Mouse (Mus musculus): ENCODE results near the gene Plekho1. TPM values are rescaled to one million over a fixed set of nuclear protein-coding genes. Genes with fewer than 3 reads are reported as not detected.

Plekho1 gene
- polyA plus RNA-seq, 1 experiment from 2014 or later = 69.6 TPM

- Histone ChIP-seq H3K9ac (no peak overlapping the region), H3K36me3 (no peaks in the 10 kb centered on the region), H3K27me3 (no peaks in the 10 kb centered on the region), H3K4me3 (no peak overlapping the region), H3K4me2 (no peak overlapping the region), H3K4me1 (replicated peaks) (peaks cover 11% of the 10 kb centered on the region), H3K9me3 (replicated peaks) (no peaks in the 10 kb centered on the region), H3K27ac (no peak overlapping the region)
- 75% methylated on average over 6 of the region's 6 CpGs for WGBS
- no peak for ATAC-seq (replicated peaks; ENCODE audit: insufficient number of reproducible peaks, insufficient read depth, low FRiP score, low read depth)
Measured at GRCm38 (mm10) chr3:96008463-96008862, 12.7 kb upstream of the Plekho1 start.

GRCm38 (mm10) chr3:96001560-96001959 is 5.8 kb upstream of the Plekho1 start:
- 90% methylated on average over 1 of the region's 1 CpGs for WGBS
- Histone ChIP-seq H3K27ac (peak overlapping the region; percentile 78), H3K4me2 (no peak overlapping the region), H3K27me3 (no peaks in the 10 kb centered on the region), H3K4me1 (replicated peaks) (peaks cover 45% of the 10 kb centered on the region), H3K4me3 (no peak overlapping the region), H3K9ac (no peak overlapping the region), H3K36me3 (no peaks in the 10 kb centered on the region), H3K9me3 (replicated peaks) (no peaks in the 10 kb centered on the region)
- ATAC-seq (replicated peaks; ENCODE audit: insufficient number of reproducible peaks, insufficient read depth, low FRiP score, low read depth) = no peak

- H3K27ac ChIP-seq = peak overlapping the region; percentile 78
- no peak overlapping the region for H3K4me3 ChIP-seq
- H3K36me3 ChIP-seq = no peaks in the 10 kb centered on the region
- WGBS = 45% methylated on average over 9 of the region's 9 CpGs
- H3K27me3 ChIP-seq = no peaks in the 10 kb centered on the region
- H3K4me1 ChIP-seq (replicated peaks) = peaks cover 47% of the 10 kb centered on the region
- peak overlapping the region; percentile 13; the same call in 1 of the 2 replicates for H3K4me2 ChIP-seq
- H3K9ac ChIP-seq = no peak overlapping the region
- no peak for ATAC-seq (replicated peaks; ENCODE audit: insufficient number of reproducible peaks, insufficient read depth, low FRiP score, low read depth)
- no peaks in the 10 kb centered on the region for H3K9me3 ChIP-seq (replicated peaks)
Measured at GRCm38 (mm10) chr3:96000921-96001501, 5.2 kb upstream of the Plekho1 start.

- Histone ChIP-seq H3K9ac (0 out of 2 replicates have a peak overlapping the region, but pooled peaks have one; percentile 35), H3K27ac (peak overlapping the region; percentile 78), H3K4me3 (no peak overlapping the region), H3K36me3 (no peaks in the 10 kb centered on the region), H3K27me3 (no peaks in the 10 kb centered on the region), H3K9me3 (replicated peaks) (no peaks in the 10 kb centered on the region), H3K4me1 (replicated peaks) (peaks cover 47% of the 10 kb centered on the region), H3K4me2 (no peak overlapping the region)
- no peak for ATAC-seq (replicated peaks; ENCODE audit: insufficient number of reproducible peaks, insufficient read depth, low FRiP score, low read depth)
- 60% methylated on average over 14 of the region's 14 CpGs for WGBS
Measured at GRCm38 (mm10) chr3:96000080-96000632, 4.4 kb upstream of the Plekho1 start.

- Histone ChIP-seq H3K36me3 (no peaks in the 10 kb centered on the region), H3K4me1 (replicated peaks) (peaks cover 47% of the 10 kb centered on the region), H3K4me3 (no peak overlapping the region), H3K4me2 (no peak overlapping the region), H3K27me3 (no peaks in the 10 kb centered on the region), H3K9ac (0 out of 2 replicates have a peak overlapping the region, but pooled peaks have one; percentile 35), H3K9me3 (replicated peaks) (no peaks in the 10 kb centered on the region), H3K27ac (peak overlapping the region; percentile 78)
- WGBS = 77% methylated on average over 12 of the region's 12 CpGs
- ATAC-seq (replicated peaks; ENCODE audit: insufficient number of reproducible peaks, insufficient read depth, low FRiP score, low read depth) = no peak
Measured at GRCm38 (mm10) chr3:95999308-96000079, 3.7 kb upstream of the Plekho1 start.

GRCm38 (mm10) chr3:95997203-95997721 is 1.5 kb upstream of the Plekho1 start:
- H3K9ac ChIP-seq = peak overlapping the region; percentile 73; the same call in 1 of the 2 replicates
- H3K4me3 ChIP-seq = peak overlapping the region; percentile 71
- WGBS = 21% methylated on average over 9 of the region's 9 CpGs
- no peaks in the 10 kb centered on the region for H3K27me3 ChIP-seq
- H3K27ac ChIP-seq = peak overlapping the region; percentile 98
- peaks cover 63% of the 10 kb centered on the region for H3K4me1 ChIP-seq (replicated peaks)
- no peak for ATAC-seq (replicated peaks; ENCODE audit: insufficient number of reproducible peaks, insufficient read depth, low FRiP score, low read depth)
- peaks cover under 1% of the 10 kb centered on the region; the same call in 1 of the 2 replicates for H3K36me3 ChIP-seq
- H3K9me3 ChIP-seq (replicated peaks) = no peaks in the 10 kb centered on the region
- peak overlapping the region; percentile 64 for H3K4me2 ChIP-seq

- peaks cover 66% of the 10 kb centered on the region for H3K4me1 ChIP-seq (replicated peaks)
- peak overlapping the region; percentile 64 for H3K4me2 ChIP-seq
- no peaks in the 10 kb centered on the region for H3K27me3 ChIP-seq
- H3K27ac ChIP-seq = peak overlapping the region; percentile 98
- no peaks in the 10 kb centered on the region for H3K9me3 ChIP-seq (replicated peaks)
- peak overlapping the region; percentile 73 for H3K9ac ChIP-seq
- no peak for ATAC-seq (replicated peaks; ENCODE audit: insufficient number of reproducible peaks, insufficient read depth, low FRiP score, low read depth)
- peaks cover 8% of the 10 kb centered on the region for H3K36me3 ChIP-seq
- peak overlapping the region; percentile 71 for H3K4me3 ChIP-seq
- 6% methylated on average over 6 of the region's 6 CpGs for WGBS
Measured at GRCm38 (mm10) chr3:95996451-95997073, 761 bp upstream of the Plekho1 start.

GRCm38 (mm10) chr3:95994975-95995801 is 613 bp downstream of the Plekho1 start:
- Histone ChIP-seq H3K27ac (peak overlapping the region; percentile 98), H3K4me3 (peak overlapping the region; percentile 71), H3K9me3 (replicated peaks) (no peaks in the 10 kb centered on the region), H3K4me2 (peak overlapping the region; percentile 64), H3K9ac (peak overlapping the region; percentile 73), H3K36me3 (peaks cover 20% of the 10 kb centered on the region), H3K27me3 (no peaks in the 10 kb centered on the region), H3K4me1 (replicated peaks) (peaks cover 66% of the 10 kb centered on the region)
- 1% methylated on average over 41 of the region's 51 CpGs for WGBS
- ATAC-seq (replicated peaks; ENCODE audit: insufficient number of reproducible peaks, insufficient read depth, low FRiP score, low read depth) = peak; percentile 32

GRCm38 (mm10) chr3:95994381-95994846 is 1.4 kb downstream of the Plekho1 start:
- ATAC-seq (replicated peaks; ENCODE audit: insufficient number of reproducible peaks, insufficient read depth, low FRiP score, low read depth) = no peak
- H3K27me3 ChIP-seq = no peaks in the 10 kb centered on the region
- peaks cover 28% of the 10 kb centered on the region for H3K36me3 ChIP-seq
- peak overlapping the region; percentile 64 for H3K4me2 ChIP-seq
- peak overlapping the region; percentile 98 for H3K27ac ChIP-seq
- peaks cover 62% of the 10 kb centered on the region for H3K4me1 ChIP-seq (replicated peaks)
- peak overlapping the region; percentile 73 for H3K9ac ChIP-seq
- H3K4me3 ChIP-seq = peak overlapping the region; percentile 71
- H3K9me3 ChIP-seq (replicated peaks) = no peaks in the 10 kb centered on the region
- WGBS = 6% methylated on average over 6 of the region's 6 CpGs

GRCm38 (mm10) chr3:95993881-95994280 is 1.9 kb downstream of the Plekho1 start:
- Histone ChIP-seq H3K4me3 (peak overlapping the region; percentile 71), H3K4me2 (peak overlapping the region; percentile 64), H3K9ac (peak overlapping the region; percentile 73), H3K36me3 (peaks cover 33% of the 10 kb centered on the region), H3K27ac (peak overlapping the region; percentile 98), H3K27me3 (no peaks in the 10 kb centered on the region), H3K9me3 (replicated peaks) (no peaks in the 10 kb centered on the region), H3K4me1 (replicated peaks) (peaks cover 64% of the 10 kb centered on the region)
- peak; percentile 40; the same call in 1 of the 2 replicates for ATAC-seq (replicated peaks; ENCODE audit: insufficient number of reproducible peaks, insufficient read depth, low FRiP score, low read depth)
- WGBS = 7% methylated on average over 4 of the region's 4 CpGs
